Mouse (Mus musculus) forebrain, embryonic 16.5 days (tissue): Measurements from ENCODE around the gene Ocrl. TPM values are rescaled to one million over a fixed set of nuclear protein-coding genes. Genes with fewer than 3 reads are reported as not detected.

Experiments
- ATAC-seq: fragments of 200-750 bp; cut with Nextera tagmentation; 2 replicates; pipeline ENCODE4 v1.8.0; 2017; ENCODE audit warnings: mild to moderate bottlenecking, moderate library complexity
- H3K27ac ChIP-seq: fragments of 300-500 bp; sonication (generic); 2 replicates; pipeline ENCODE4 v1.5.1; 2014; ENCODE audit warnings: low read length, control low read depth
- H3K27me3 ChIP-seq: fragments of 300-500 bp; sonication (generic); replicated peaks from 2 replicates; pipeline ENCODE4 v1.6.1; 2014; ENCODE audit warnings: low read length; ENCODE audit not compliant: control insufficient read depth, insufficient read depth
- H3K36me3 ChIP-seq: fragments of 300-500 bp; sonication (generic); 2 replicates; pipeline ENCODE4 v1.6.1; 2014; ENCODE audit not compliant: control insufficient read depth, insufficient read depth
- H3K4me1 ChIP-seq: fragments of 300-500 bp; sonication (generic); replicated peaks from 2 replicates; pipeline ENCODE4 v1.6.1; 2014; ENCODE audit warnings: low read length; ENCODE audit not compliant: control insufficient read depth, insufficient read depth
- H3K4me2 ChIP-seq: fragments of 300-500 bp; sonication (generic); 2 replicates; pipeline ENCODE4 v1.6.1; 2014; ENCODE audit warnings: mild to moderate bottlenecking, low read length, control low read depth
- H3K4me3 ChIP-seq: fragments of 300-500 bp; sonication (generic); replicated peaks from 2 replicates; pipeline ENCODE4 v1.5.1; 2014; ENCODE audit warnings: mild to moderate bottlenecking, low read length, control low read depth
- H3K9ac ChIP-seq: fragments of 300-500 bp; sonication (generic); replicated peaks from 2 replicates; pipeline ENCODE4 v1.6.1; 2014; ENCODE audit warnings: low read depth, low read length, control low read depth
- H3K9me3 ChIP-seq: fragments of 300-500 bp; sonication (generic); 2 replicates; pipeline ENCODE4 v1.6.1; 2016; ENCODE audit warnings: low read length; ENCODE audit not compliant: control insufficient read depth
- WGBS: fragments of 180-500 bp; shearing (Covaris S2); extraction: QIAGEN DNeasy Blood & Tissue Kit; methylation state at CpG from one replicate; pipeline ENCODE4 v1.1.7; 2014; 5-methylcytosine and 5-hydroxymethylcytosine counted together
- polyA plus RNA-seq: library from polyadenylated mRNA; unstranded; fragments of >200 nt; fragmentation: Nextera tagmentation; extraction: Ambion mirVana; gene quantifications from 2 replicates; pipeline ENCODE4 v1.2.1, GENCODE M21; 2015

The Ocrl gene
- polyA plus RNA-seq, 1 experiment from 2014 or later = 28.9 TPM

- Histone ChIP-seq H3K4me2 (no peak overlapping the region), H3K36me3 (no peaks in the 10 kb centered on the region), H3K9ac (no peak overlapping the region), H3K4me1 (no peaks in the 10 kb centered on the region), H3K27me3 (no peaks in the 10 kb centered on the region), H3K27ac (no peak overlapping the region), H3K4me3 (no peak overlapping the region), H3K9me3 (no peaks in the 10 kb centered on the region)
- no peak for ATAC-seq
- WGBS = 65% methylated on average over 1 of the region's 1 CpGs
Observed at GRCm38 (mm10) chrX:47916831-47917230, 4.6 kb downstream of the Ocrl start.

- no peak for ATAC-seq
- Histone ChIP-seq H3K9me3 (no peaks in the 10 kb centered on the region), H3K4me1 (no peaks in the 10 kb centered on the region), H3K4me3 (no peak overlapping the region), H3K36me3 (no peaks in the 10 kb centered on the region), H3K27ac (no peak overlapping the region), H3K4me2 (no peak overlapping the region), H3K27me3 (no peaks in the 10 kb centered on the region), H3K9ac (no peak overlapping the region)
- WGBS = 89% methylated on average over 5 of the region's 5 CpGs
Observed at GRCm38 (mm10) chrX:47920541-47920940, 8.4 kb downstream of the Ocrl start.

- no peak overlapping the region for H3K4me2 ChIP-seq
- no peak overlapping the region for H3K4me3 ChIP-seq
- H3K27ac ChIP-seq = no peak overlapping the region
- no peaks in the 10 kb centered on the region for H3K4me1 ChIP-seq
- H3K36me3 ChIP-seq = peaks cover 2% of the 10 kb centered on the region; the same call in 1 of the 2 replicates
- WGBS = 55% methylated on average over 3 of the region's 3 CpGs
- H3K27me3 ChIP-seq = no peaks in the 10 kb centered on the region
- ATAC-seq = no peak
- H3K9ac ChIP-seq = no peak overlapping the region
- H3K9me3 ChIP-seq = no peaks in the 10 kb centered on the region
Observed at GRCm38 (mm10) chrX:47927981-47928380, 15.8 kb downstream of the Ocrl start.

- 79% methylated on average over 3 of the region's 3 CpGs for WGBS
- no peak overlapping the region for H3K27ac ChIP-seq
- no peak overlapping the region for H3K4me2 ChIP-seq
- no peak overlapping the region for H3K9ac ChIP-seq
- H3K27me3 ChIP-seq = no peaks in the 10 kb centered on the region
- no peak for ATAC-seq
- no peak overlapping the region for H3K4me3 ChIP-seq
- no peaks in the 10 kb centered on the region for H3K9me3 ChIP-seq
- peaks cover 2% of the 10 kb centered on the region; the same call in 1 of the 2 replicates for H3K36me3 ChIP-seq
- no peaks in the 10 kb centered on the region for H3K4me1 ChIP-seq
Observed at GRCm38 (mm10) chrX:47930449-47930848, 18.3 kb downstream of the Ocrl start.

GRCm38 (mm10) chrX:47934352-47934751, 22.2 kb downstream of the Ocrl start:
- H3K9ac ChIP-seq = no peak overlapping the region
- H3K9me3 ChIP-seq = no peaks in the 10 kb centered on the region
- no peak for ATAC-seq
- H3K36me3 ChIP-seq = peaks cover 2% of the 10 kb centered on the region; the same call in 1 of the 2 replicates
- H3K4me1 ChIP-seq = peaks cover 2% of the 10 kb centered on the region
- H3K4me2 ChIP-seq = no peak overlapping the region
- H3K27ac ChIP-seq = no peak overlapping the region
- H3K27me3 ChIP-seq = no peaks in the 10 kb centered on the region
- 83% methylated on average over 11 of the region's 11 CpGs for WGBS
- no peak overlapping the region for H3K4me3 ChIP-seq

GRCm38 (mm10) chrX:47936885-47937284, 24.7 kb downstream of the Ocrl start:
- no peak for ATAC-seq
- H3K27me3 ChIP-seq = no peaks in the 10 kb centered on the region
- H3K4me2 ChIP-seq = no peak overlapping the region
- 33% methylated on average over 5 of the region's 5 CpGs for WGBS
- H3K4me1 ChIP-seq = peaks cover 2% of the 10 kb centered on the region
- no peaks in the 10 kb centered on the region for H3K9me3 ChIP-seq
- H3K36me3 ChIP-seq = no peaks in the 10 kb centered on the region
- H3K27ac ChIP-seq = no peak overlapping the region
- no peak overlapping the region for H3K4me3 ChIP-seq
- no peak overlapping the region for H3K9ac ChIP-seq

- WGBS = 21% methylated on average over 2 of the region's 2 CpGs
- no peaks in the 10 kb centered on the region for H3K36me3 ChIP-seq
- no peak overlapping the region for H3K4me3 ChIP-seq
- H3K9me3 ChIP-seq = no peaks in the 10 kb centered on the region
- H3K9ac ChIP-seq = no peak overlapping the region
- peaks cover 2% of the 10 kb centered on the region for H3K4me1 ChIP-seq
- no peaks in the 10 kb centered on the region for H3K27me3 ChIP-seq
- H3K27ac ChIP-seq = no peak overlapping the region
- peak; percentile 28; the same call in 1 of the 2 replicates for ATAC-seq
- H3K4me2 ChIP-seq = no peak overlapping the region
Observed at GRCm38 (mm10) chrX:47937740-47938139, 25.6 kb downstream of the Ocrl start.

GRCm38 (mm10) chrX:47949729-47950128, 37.5 kb downstream of the Ocrl start:
- H3K36me3 ChIP-seq = no peaks in the 10 kb centered on the region; the same call in 1 of the 2 replicates
- WGBS = 19% methylated on average over 3 of the region's 3 CpGs
- H3K9ac ChIP-seq = no peak overlapping the region
- ATAC-seq = no peak; the same call in 1 of the 2 replicates
- H3K4me1 ChIP-seq = no peaks in the 10 kb centered on the region
- no peaks in the 10 kb centered on the region for H3K9me3 ChIP-seq
- H3K27me3 ChIP-seq = no peaks in the 10 kb centered on the region
- no peak overlapping the region for H3K4me2 ChIP-seq
- H3K27ac ChIP-seq = no peak overlapping the region
- H3K4me3 ChIP-seq = no peak overlapping the region

- no peak overlapping the region for H3K9ac ChIP-seq
- H3K27ac ChIP-seq = no peak overlapping the region
- H3K36me3 ChIP-seq = no peaks in the 10 kb centered on the region
- no peaks in the 10 kb centered on the region for H3K9me3 ChIP-seq
- WGBS = 94% methylated on average over 3 of the region's 3 CpGs
- no peaks in the 10 kb centered on the region for H3K27me3 ChIP-seq
- no peak overlapping the region for H3K4me2 ChIP-seq
- H3K4me3 ChIP-seq = no peak overlapping the region
- no peak for ATAC-seq
- H3K4me1 ChIP-seq = no peaks in the 10 kb centered on the region
Observed at GRCm38 (mm10) chrX:47962579-47962978, 50.4 kb downstream of the Ocrl start.

GRCm38 (mm10) chrX:47970371-47970770, 58.2 kb downstream of the Ocrl start:
- Histone ChIP-seq H3K4me1 (no peaks in the 10 kb centered on the region), H3K36me3 (no peaks in the 10 kb centered on the region), H3K9me3 (no peaks in the 10 kb centered on the region), H3K4me2 (no peak overlapping the region), H3K4me3 (no peak overlapping the region), H3K27ac (no peak overlapping the region), H3K9ac (no peak overlapping the region), H3K27me3 (no peaks in the 10 kb centered on the region)
- WGBS = 94% methylated on average over 4 of the region's 4 CpGs
- ATAC-seq = no peak
